Mouse (Mus musculus) gastrocnemius, postnatal 4 days (tissue): ENCODE measurements around the gene Nlrp9a. TPM values are rescaled to one million over a fixed set of nuclear protein-coding genes. Genes with fewer than 3 reads are reported as not detected.
"Not testable (repeated sequence)": the region's sequence is repeated elsewhere in the genome, so short reads cannot be mapped to it uniquely, and the experiment has no call there.

Experiments
- DNase-seq, 2 experiments: peaks; one replicate each; pipeline ENCODE4 v3.0.0; 2021 to 2022; ENCODE audit warnings: low spot score in 2 of 2, mixed read lengths in 2 of 2
- long read RNA-seq, 2 experiments: library from polyadenylated mRNA; stranded (forward); transcript quantifications; one replicate each; pipeline ENCODE4 v2.0.0; 2021
- microRNA-seq: library from miRNA; unstranded; fragments of <30 nt; microRNA quantifications from one replicate; pipeline ENCODE4 v1.2.0, GENCODE M21; 2021
- total RNA-seq, 2 experiments: library from RNA; stranded (reverse); gene quantifications; 2 replicates each; pipeline ENCODE4 v1.2.3; 2021

Gene Nlrp9a
- total RNA-seq = not detected
- long read RNA-seq, experiment 1 = 0 reads
- long read RNA-seq, experiment 2 = 0 reads

GRCm38 (mm10) chr7:26534723-26535122 is at the start of gene Nlrp9a:
Gene Nlrp9a, plus strand, starts transcription at chr7:26535023.
- not testable (repeated sequence) for DNase-seq

- DNase-seq = not testable (repeated sequence)
Measured at GRCm38 (mm10) chr7:26489514-26489913, 45.3 kb upstream of the Nlrp9a start.

GRCm38 (mm10) chr7:26589077-26589476 is 54.3 kb downstream of the Nlrp9a start:
- DNase-seq = no peak

- DNase-seq = no peak
Measured at GRCm38 (mm10) chr7:26589774-26590173, 55.0 kb downstream of the Nlrp9a start.

GRCm38 (mm10) chr7:26618364-26618763 is 83.5 kb downstream of the Nlrp9a start, which contains the start of gene Vmn1r185:
Gene Vmn1r185, minus strand, starts transcription at chr7:26618464.
- DNase-seq = not testable (repeated sequence)

Small RNAs within 50 kb of the gene (microRNA-seq; reads per million reads assigned to microRNA genes)
- gene Gm25947 = not detected

Other genes with a start within 250 kb of the Nlrp9a start
- not detected for gene Cyp2a4, start 227.9 kb upstream of the Nlrp9a start, total RNA-seq
- not detected for gene Nlrp9c, start 131.3 kb upstream of the Nlrp9a start, total RNA-seq
- not detected for gene Nlrp4a, start 99.9 kb upstream of the Nlrp9a start, total RNA-seq
- gene Vmn1r185, start 83.4 kb downstream of the Nlrp9a start, total RNA-seq = not detected
- gene Cyp2b23, start 151.4 kb downstream of the Nlrp9a start, total RNA-seq = not detected
- gene Cyp2b19, start 222.1 kb downstream of the Nlrp9a start, total RNA-seq = not detected